Mouse (Mus musculus): ENCODE measurements around the gene Poldip2.
A peak's percentile ranks its signal among the peaks of the same experiment; 100 is the strongest.

- TF ChIP-seq POLR2A (IDR thresholded peaks at IDR 0.05; ENCODE audit: borderline replicate concordance, extremely low read depth, low read depth, low read length) (peak; percentile 76; the same call in 1 of the 2 replicates), CTCF (IDR thresholded peaks at IDR 0.05; ENCODE audit: insufficient read depth, low read length) (no peak)
Observed at GRCm38 (mm10) chr11:78512025-78512957, at the start of gene Poldip2, which contains the start of gene Tmem199.
